Mouse (Mus musculus) liver, embryonic 12.5 days (tissue): ENCODE results near the gene Nrp2. TPM values are rescaled to one million over a fixed set of nuclear protein-coding genes. Genes with fewer than 3 reads are reported as not detected.
A peak's percentile ranks its signal among the peaks of the same experiment; 100 is the strongest.

Source experiments
- ATAC-seq: fragments of 200-750 bp; cut with Nextera tagmentation; 2 replicates; pipeline ENCODE4 v1.8.0; 2017; ENCODE audit warnings: moderate number of reproducible peaks, mild to moderate bottlenecking, moderate library complexity
- H3K27ac ChIP-seq: fragments of 300-500 bp; sonication (generic); 2 replicates; pipeline ENCODE4 v1.5.1; 2016; ENCODE audit warnings: mild to moderate bottlenecking
- H3K27me3 ChIP-seq: fragments of 300-500 bp; sonication (generic); replicated peaks from 2 replicates; pipeline ENCODE4 v1.6.1; 2016; ENCODE audit warnings: mild to moderate bottlenecking, moderate library complexity
- H3K36me3 ChIP-seq: fragments of 300-500 bp; sonication (generic); 2 replicates; pipeline ENCODE4 v1.6.1; 2016; ENCODE audit warnings: mild to moderate bottlenecking, moderate library complexity
- H3K4me1 ChIP-seq: fragments of 300-500 bp; sonication (generic); 2 replicates; pipeline ENCODE4 v1.6.1; 2016
- H3K4me2 ChIP-seq: fragments of 300-500 bp; sonication (generic); 2 replicates; pipeline ENCODE4 v1.6.1; 2016; ENCODE audit warnings: mild to moderate bottlenecking, moderate library complexity
- H3K4me3 ChIP-seq: fragments of 300-500 bp; sonication (generic); 2 replicates; pipeline ENCODE4 v1.5.1; 2016; ENCODE audit warnings: mild to moderate bottlenecking, moderate library complexity
- H3K9ac ChIP-seq: fragments of 300-500 bp; sonication (generic); 2 replicates; pipeline ENCODE4 v1.6.1; 2016; ENCODE audit warnings: mild to moderate bottlenecking, moderate library complexity
- H3K9me3 ChIP-seq: fragments of 300-500 bp; sonication (generic); replicated peaks from 2 replicates; pipeline ENCODE4 v1.6.1; 2016; ENCODE audit warnings: mild to moderate bottlenecking, moderate library complexity
- WGBS: fragments of 180-500 bp; shearing (Covaris S2); methylation state at CpG from one replicate; pipeline ENCODE4 v1.1.7; 2016; ENCODE audit not compliant: insufficient replicate concordance; 5-methylcytosine and 5-hydroxymethylcytosine counted together
- polyA plus RNA-seq: library from polyadenylated mRNA; unstranded; fragments of >200 nt; fragmentation: Nextera tagmentation; extraction: Ambion mirVana; gene quantifications from 2 replicates; pipeline ENCODE4 v1.2.1, GENCODE M21; 2016

The Nrp2 gene
- polyA plus RNA-seq, 1 experiment from 2014 or later = 2.5 TPM

- no peaks in the 10 kb centered on the region for H3K27me3 ChIP-seq
- ATAC-seq = no peak
- no peaks in the 10 kb centered on the region for H3K36me3 ChIP-seq
- no peaks in the 10 kb centered on the region for H3K9me3 ChIP-seq
- H3K4me1 ChIP-seq = peaks cover 60% of the 10 kb centered on the region
- H3K4me2 ChIP-seq = no peak overlapping the region
- WGBS = 44% methylated on average over 3 of the region's 3 CpGs
- no peak overlapping the region for H3K27ac ChIP-seq
- no peak overlapping the region for H3K9ac ChIP-seq
- no peak overlapping the region for H3K4me3 ChIP-seq
These were observed 98.8 kb downstream of the Nrp2 start for GRCm38 (mm10) chr1:62801842-62802241.

GRCm38 (mm10) chr1:62803544-62803943 is 100.5 kb downstream of the Nrp2 start:
- Histone ChIP-seq H3K27me3 (no peaks in the 10 kb centered on the region), H3K4me1 (peaks cover 56% of the 10 kb centered on the region), H3K27ac (no peak overlapping the region), H3K36me3 (no peaks in the 10 kb centered on the region), H3K9me3 (no peaks in the 10 kb centered on the region), H3K9ac (no peak overlapping the region), H3K4me2 (no peak overlapping the region), H3K4me3 (no peak overlapping the region)
- ATAC-seq = peak; percentile 67
- 3% methylated on average over 1 of the region's 1 CpGs for WGBS

DNA sequence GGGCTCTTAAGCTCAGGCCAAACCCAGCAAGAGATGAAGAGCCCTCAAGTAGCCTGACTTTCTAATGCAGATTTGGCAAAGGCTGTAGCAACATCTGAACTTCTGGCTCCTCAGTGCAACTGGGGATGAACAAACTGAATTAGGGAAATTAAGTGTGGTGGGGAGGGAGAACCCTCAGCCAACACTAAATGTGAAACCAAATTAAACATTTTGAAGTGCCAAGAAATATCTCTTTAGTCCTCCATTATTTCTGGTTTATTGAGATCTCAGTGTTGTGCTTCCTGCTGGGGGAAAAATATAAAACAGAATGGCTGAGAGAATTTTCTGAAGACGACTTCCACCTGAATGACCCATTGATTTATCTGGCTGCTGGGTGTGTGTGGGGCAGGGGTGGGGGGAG is 102.9 kb downstream of the Nrp2 start:
- Histone ChIP-seq H3K27ac (no peak overlapping the region), H3K4me2 (no peak overlapping the region), H3K36me3 (no peaks in the 10 kb centered on the region), H3K27me3 (no peaks in the 10 kb centered on the region), H3K9me3 (no peaks in the 10 kb centered on the region), H3K4me3 (no peak overlapping the region), H3K4me1 (peaks cover 33% of the 10 kb centered on the region), H3K9ac (no peak overlapping the region)
- WGBS = 41% methylated on average over 1 of the region's 1 CpGs
- no peak for ATAC-seq

DNA sequence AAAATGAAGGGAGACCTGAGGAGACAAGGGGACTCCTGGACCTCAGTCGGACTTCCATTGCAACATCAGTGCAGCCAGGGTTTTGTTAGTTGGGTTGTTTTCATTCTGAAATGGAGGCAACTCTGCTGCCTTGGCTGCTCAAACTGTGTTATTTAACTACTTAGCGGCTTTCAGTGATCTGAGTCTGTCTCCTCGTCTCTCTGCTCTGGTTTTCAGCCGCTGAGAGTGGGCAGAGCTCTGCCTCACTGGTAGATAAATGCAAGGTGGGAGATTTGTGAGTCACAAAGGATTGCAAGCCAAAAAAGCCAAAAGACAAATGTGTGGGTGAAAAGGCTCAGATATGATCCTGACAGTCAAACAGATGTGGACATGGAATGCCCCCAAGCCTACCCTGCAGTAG is 105.3 kb downstream of the Nrp2 start:
- ATAC-seq = no peak
- no peaks in the 10 kb centered on the region for H3K9me3 ChIP-seq
- WGBS = 65% methylated on average over 4 of the region's 4 CpGs

GRCm38 (mm10) chr1:62809601-62810228 is 106.6 kb downstream of the Nrp2 start:
- H3K27ac ChIP-seq = no peak overlapping the region
- no peak overlapping the region for H3K4me3 ChIP-seq
- H3K9ac ChIP-seq = no peak overlapping the region
- no peaks in the 10 kb centered on the region for H3K27me3 ChIP-seq
- H3K9me3 ChIP-seq = no peaks in the 10 kb centered on the region
- WGBS = 61% methylated on average over 8 of the region's 8 CpGs
- ATAC-seq = no peak
- no peak overlapping the region for H3K4me2 ChIP-seq
- H3K36me3 ChIP-seq = no peaks in the 10 kb centered on the region
- no peaks in the 10 kb centered on the region for H3K4me1 ChIP-seq

More for the DNA sequence above, 105.3 kb downstream of the Nrp2 start:
- Histone ChIP-seq H3K27ac (no peak overlapping the region), H3K36me3 (no peaks in the 10 kb centered on the region), H3K4me1 (peaks cover 9% of the 10 kb centered on the region), H3K9ac (0 out of 2 replicates have a peak overlapping the region, but pooled peaks have one; percentile 0), H3K4me2 (no peak overlapping the region), H3K4me3 (no peak overlapping the region), H3K27me3 (no peaks in the 10 kb centered on the region)

DNA sequence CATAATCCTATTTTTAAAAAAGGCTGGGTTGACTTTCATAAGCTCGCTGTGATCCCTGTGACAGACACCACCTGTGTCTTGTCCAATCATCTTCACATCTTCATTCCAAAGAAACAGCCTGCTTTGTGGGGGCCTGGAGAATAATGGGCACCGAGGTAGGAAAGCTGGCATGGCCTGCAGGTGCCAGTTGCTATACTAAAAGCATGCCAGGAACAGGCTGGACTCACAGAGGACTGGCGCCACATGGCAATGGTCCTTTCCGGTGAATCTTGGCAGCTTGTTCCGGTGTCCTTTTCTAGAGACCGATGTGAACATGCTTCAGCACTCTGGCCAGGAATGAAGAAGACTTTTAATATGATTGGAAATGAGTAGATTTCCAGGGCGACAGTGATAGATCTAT is 108.1 kb downstream of the Nrp2 start:
- Histone ChIP-seq H3K27me3 (no peaks in the 10 kb centered on the region), H3K9me3 (no peaks in the 10 kb centered on the region), H3K4me2 (no peak overlapping the region), H3K9ac (no peak overlapping the region), H3K4me1 (no peaks in the 10 kb centered on the region), H3K27ac (no peak overlapping the region), H3K4me3 (no peak overlapping the region), H3K36me3 (no peaks in the 10 kb centered on the region)
- ATAC-seq = no peak
- 82% methylated on average over 7 of the region's 7 CpGs for WGBS

DNA sequence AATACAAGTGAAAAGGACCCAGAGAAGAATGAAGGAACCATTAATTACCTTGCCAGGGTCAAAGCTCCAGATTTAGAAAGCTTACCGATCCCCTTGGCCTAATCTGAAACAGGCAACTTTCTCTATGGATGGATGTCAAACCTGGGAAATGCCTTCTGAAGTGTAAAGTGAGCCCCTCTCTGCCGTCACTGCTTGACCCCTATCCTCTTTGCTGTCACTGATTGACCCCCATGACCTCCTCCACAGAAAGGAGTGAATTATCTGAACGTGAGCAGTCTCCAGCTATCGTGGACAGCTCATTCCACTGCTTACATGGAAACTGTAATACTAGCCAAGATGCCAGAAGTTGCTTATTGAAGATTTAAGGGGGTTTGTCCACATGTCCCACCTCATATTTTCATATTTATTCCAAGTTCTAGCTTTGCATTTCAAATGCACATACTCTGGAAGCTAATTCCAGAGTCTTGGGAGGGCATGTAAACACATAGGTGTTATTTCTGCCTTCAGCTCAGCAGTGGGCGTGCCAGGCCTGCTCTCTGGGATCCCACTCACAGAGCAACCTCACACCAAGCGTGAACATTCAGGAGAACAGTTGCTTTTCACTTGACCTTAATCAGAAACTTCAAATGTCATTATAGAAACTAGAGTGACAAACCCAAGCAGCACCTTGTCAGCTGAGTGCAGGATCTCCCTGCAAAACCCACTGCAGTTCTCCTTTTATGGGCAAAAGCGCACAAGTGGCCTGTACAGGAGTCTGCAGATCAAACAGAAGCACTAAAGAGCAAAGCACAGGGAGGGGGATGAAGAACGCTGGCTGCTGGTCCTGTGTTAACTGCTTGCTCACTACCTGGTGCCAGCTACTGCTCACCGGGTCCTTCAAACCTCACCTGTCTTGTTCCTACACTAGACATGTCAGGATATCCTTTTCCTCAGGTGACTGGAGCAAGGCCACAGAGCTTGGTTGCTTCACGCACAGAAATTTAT is 109.9 kb downstream of the Nrp2 start:
- Histone ChIP-seq H3K4me3 (no peak overlapping the region), H3K4me1 (no peaks in the 10 kb centered on the region), H3K9me3 (no peaks in the 10 kb centered on the region), H3K27ac (no peak overlapping the region), H3K9ac (no peak overlapping the region), H3K36me3 (no peaks in the 10 kb centered on the region), H3K27me3 (no peaks in the 10 kb centered on the region), H3K4me2 (no peak overlapping the region)
- no peak for ATAC-seq
- 65% methylated on average over 10 of the region's 10 CpGs for WGBS

GRCm38 (mm10) chr1:62813938-62814337 is 110.9 kb downstream of the Nrp2 start:
- no peak for ATAC-seq
- H3K4me2 ChIP-seq = no peak overlapping the region
- no peak overlapping the region for H3K4me3 ChIP-seq
- H3K9me3 ChIP-seq = no peaks in the 10 kb centered on the region
- H3K36me3 ChIP-seq = no peaks in the 10 kb centered on the region
- no peaks in the 10 kb centered on the region for H3K4me1 ChIP-seq
- WGBS = 53% methylated on average over 1 of the region's 1 CpGs
- no peak overlapping the region for H3K9ac ChIP-seq
- H3K27ac ChIP-seq = no peak overlapping the region
- no peaks in the 10 kb centered on the region for H3K27me3 ChIP-seq

DNA sequence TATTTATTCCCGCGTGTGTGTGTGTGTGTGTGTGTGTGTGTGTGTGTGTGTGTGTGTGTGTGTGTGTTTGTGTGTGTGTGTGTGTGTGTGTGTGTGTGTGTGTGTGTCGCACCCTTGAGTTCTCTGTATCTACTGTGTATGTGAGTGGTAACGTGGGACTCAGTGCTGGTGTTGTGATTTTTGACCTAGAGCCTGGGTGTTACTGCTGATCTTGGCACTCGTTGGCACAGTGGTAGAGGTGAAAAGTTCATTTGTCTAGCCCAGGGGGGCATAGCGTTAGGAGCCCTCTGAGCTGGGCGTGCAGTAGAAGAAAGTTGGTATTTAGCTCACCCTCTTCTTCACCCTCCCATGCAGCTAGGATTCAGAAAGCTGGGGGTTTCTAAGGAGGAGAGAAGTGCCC is 114.5 kb downstream of the Nrp2 start:
- no peak for ATAC-seq
- Histone ChIP-seq H3K4me2 (no peak overlapping the region), H3K36me3 (no peaks in the 10 kb centered on the region), H3K9ac (no peak overlapping the region), H3K4me1 (no peaks in the 10 kb centered on the region), H3K27ac (no peak overlapping the region), H3K4me3 (no peak overlapping the region), H3K9me3 (no peaks in the 10 kb centered on the region), H3K27me3 (no peaks in the 10 kb centered on the region)
- WGBS = 72% methylated on average over 7 of the region's 7 CpGs

DNA sequence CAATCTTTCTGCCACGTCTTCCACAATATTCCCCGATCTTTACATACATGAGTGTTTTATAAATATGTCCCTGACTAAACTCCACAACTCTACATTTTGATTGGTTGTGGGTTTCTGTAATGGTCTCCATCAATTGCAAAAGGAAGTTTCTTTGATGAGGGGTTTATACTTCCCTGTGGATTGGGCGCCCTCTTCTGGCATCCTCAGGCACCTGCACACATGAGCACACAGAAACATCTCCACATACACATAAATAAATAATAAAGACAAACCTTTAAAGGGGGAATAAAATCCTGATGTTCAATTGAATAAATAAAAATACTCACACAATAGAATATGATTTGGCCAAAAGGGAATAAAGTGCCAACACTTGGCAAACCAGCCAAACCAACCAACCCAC is 117.1 kb downstream of the Nrp2 start:
- Histone ChIP-seq H3K4me1 (no peaks in the 10 kb centered on the region), H3K9me3 (no peaks in the 10 kb centered on the region), H3K9ac (no peak overlapping the region), H3K4me3 (no peak overlapping the region), H3K27me3 (peaks cover 5% of the 10 kb centered on the region; the same call in 1 of the 2 replicates), H3K4me2 (no peak overlapping the region), H3K27ac (no peak overlapping the region), H3K36me3 (no peaks in the 10 kb centered on the region)
- ATAC-seq = no peak
- 54% methylated on average over 3 of the region's 3 CpGs for WGBS

GRCm38 (mm10) chr1:62821509-62822398 is 118.7 kb downstream of the Nrp2 start:
- 0 out of 2 replicates have a peak, but pooled peaks cover 2% of the 10 kb centered on the region for H3K4me1 ChIP-seq
- no peak overlapping the region for H3K4me2 ChIP-seq
- H3K9me3 ChIP-seq = no peaks in the 10 kb centered on the region
- 52% methylated on average over 10 of the region's 10 CpGs for WGBS
- H3K27ac ChIP-seq = no peak overlapping the region
- no peak overlapping the region for H3K4me3 ChIP-seq
- peaks cover 12% of the 10 kb centered on the region; the same call in 1 of the 2 replicates for H3K27me3 ChIP-seq
- H3K36me3 ChIP-seq = no peaks in the 10 kb centered on the region
- H3K9ac ChIP-seq = no peak overlapping the region
- ATAC-seq = no peak
